Mouse (Mus musculus): Measurements from ENCODE around the gene Kif26b.

DNA sequence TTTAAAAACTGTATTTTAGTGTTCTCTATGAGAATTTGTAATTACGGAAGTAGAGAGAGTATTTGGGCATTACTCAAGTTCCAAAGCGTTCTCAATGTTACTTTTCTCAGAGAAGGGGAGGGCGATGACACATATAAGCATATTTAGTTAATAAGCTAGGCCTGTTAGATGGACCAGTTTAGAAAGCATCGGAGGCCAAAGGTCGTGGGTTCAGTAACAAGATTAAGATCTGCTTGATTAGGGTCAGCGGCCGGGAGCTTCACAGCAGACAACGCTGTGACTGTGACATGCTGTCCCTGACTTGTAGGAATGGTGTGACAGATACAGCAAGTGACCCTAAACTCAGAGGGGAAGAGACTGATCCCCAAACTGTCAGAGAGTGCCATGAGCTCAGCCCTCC, 174.6 kb downstream of the Kif26b start:
- TF ChIP-seq TAL1 (conservative IDR thresholded peaks at IDR 0.05; ENCODE audit: low read depth, low read length): no peak
- no peak for TF ChIP-seq CTCF (IDR thresholded peaks at IDR 0.05; ENCODE audit: low read depth, low read length)
- no peak for TF ChIP-seq GATA1 (IDR thresholded peaks at IDR 0.05; ENCODE audit: borderline replicate concordance, low read length)
- TF ChIP-seq POLR2AphosphoS5 (IDR thresholded peaks at IDR 0.05; ENCODE audit: insufficient replicate concordance, low read depth, low read length): no peak
- no peak for TF ChIP-seq GATA2 (IDR thresholded peaks at IDR 0.05; ENCODE audit: borderline replicate concordance, low read depth, low read length)

All from G1E (cell line).